Mouse (Mus musculus) ES-E14 (cell line): ENCODE results near the gene Rfc2. TPM values are rescaled to one million over a fixed set of nuclear protein-coding genes. Genes with fewer than 3 reads are reported as not detected.

ENCODE experiments used
- DNase-seq: peaks from one replicate; pipeline ENCODE4 v3.0.0-alpha.2; 2013; ENCODE audit warnings: low read depth, low spot score
- H3K27ac ChIP-seq: 2 replicates; pipeline ENCODE4 v1.5.1; 2012; ENCODE audit warnings: low read depth, mild to moderate bottlenecking, low read length, moderate library complexity, mixed read lengths; ENCODE audit not compliant: poor library complexity, insufficient read depth, severe bottlenecking
- H3K36me3 ChIP-seq: 2 replicates; pipeline ENCODE4 v1.6.1; 2012; ENCODE audit warnings: mild to moderate bottlenecking, low read length, moderate library complexity, mixed read lengths; ENCODE audit not compliant: control insufficient read depth, poor library complexity, insufficient read depth, severe bottlenecking
- H3K4me1 ChIP-seq, 2 experiments: fragments of 150-350 bp in 1 of 2; sonication (generic) in 1 of 2; 2 replicates each; pipeline ENCODE4 v1.6.1; 2012; ENCODE audit warnings: low read length in 2 of 2, mild to moderate bottlenecking in 1 of 2, mixed read lengths in 1 of 2; ENCODE audit not compliant: control insufficient read depth in 2 of 2, insufficient read depth in 2 of 2, poor library complexity in 1 of 2
- H3K4me3 ChIP-seq, 2 experiments: fragments of 150-350 bp in 1 of 2; sonication (generic) in 1 of 2; 2 replicates each; pipeline ENCODE4 v1.5.1; 2012; ENCODE audit warnings: low read length in 2 of 2, low read depth in 1 of 2, mild to moderate bottlenecking in 1 of 2, mixed read lengths in 1 of 2; ENCODE audit not compliant: insufficient read depth in 1 of 2, poor library complexity in 1 of 2, severe bottlenecking in 1 of 2
- H3K9ac ChIP-seq: 2 replicates; pipeline ENCODE4 v1.6.1; 2012; ENCODE audit warnings: low read depth, mild to moderate bottlenecking, low read length, mixed read lengths; ENCODE audit not compliant: poor library complexity, insufficient read depth, severe bottlenecking
- H3K9me3 ChIP-seq: fragments of 150-350 bp; sonication (generic); 2 replicates; pipeline ENCODE4 v1.6.1; 2012; ENCODE audit warnings: low read depth, mild to moderate bottlenecking, low read length; ENCODE audit not compliant: control insufficient read depth, insufficient read depth
- CHD2 ChIP-seq: IDR thresholded peaks from 2 replicates; pipeline ENCODE4 v1.6.1; 2014; ENCODE audit warnings: mild to moderate bottlenecking, low read depth, low read length, inconsistent platforms
- HCFC1 ChIP-seq: IDR thresholded peaks from 2 replicates; pipeline ENCODE4 v1.6.1; 2012; ENCODE audit warnings: low read length, inconsistent platforms, borderline replicate concordance; ENCODE audit not compliant: insufficient read depth
- MAFK ChIP-seq: IDR thresholded peaks from 2 replicates; pipeline ENCODE4 v1.6.1; 2014; ENCODE audit warnings: mild to moderate bottlenecking, low read depth, low read length, inconsistent platforms; ENCODE audit not compliant: insufficient read depth
- ZC3H11A ChIP-seq: IDR thresholded peaks from 2 replicates; pipeline ENCODE4 v1.6.1; 2012; ENCODE audit warnings: low read depth, mild to moderate bottlenecking, inconsistent platforms, low read length, borderline replicate concordance
- ZNF384 ChIP-seq: IDR thresholded peaks from 2 replicates; pipeline ENCODE4 v1.6.1; 2012; ENCODE audit warnings: low read depth, low read length, inconsistent platforms
- in situ Hi-C, 2 experiments: fragments of 600-800 bp; cut with MboI; formaldehyde crosslinking; loops; one replicate each; pipeline ENCODE4 v1.15.1; 2025; ENCODE audit warnings: low sequenced_read_pairs in 2 of 2, inconsistent platforms in 1 of 2; ENCODE audit not compliant: unreplicated experiment in 2 of 2
- total RNA-seq: library from RNA; depleted of rRNA; stranded (reverse); fragments of 300-350 nt; gene quantifications from 2 replicates; pipeline ENCODE4 v1.2.3, GENCODE M21; 2012

Gene Rfc2
- total RNA-seq, 1 experiment: 168 TPM

DNA sequence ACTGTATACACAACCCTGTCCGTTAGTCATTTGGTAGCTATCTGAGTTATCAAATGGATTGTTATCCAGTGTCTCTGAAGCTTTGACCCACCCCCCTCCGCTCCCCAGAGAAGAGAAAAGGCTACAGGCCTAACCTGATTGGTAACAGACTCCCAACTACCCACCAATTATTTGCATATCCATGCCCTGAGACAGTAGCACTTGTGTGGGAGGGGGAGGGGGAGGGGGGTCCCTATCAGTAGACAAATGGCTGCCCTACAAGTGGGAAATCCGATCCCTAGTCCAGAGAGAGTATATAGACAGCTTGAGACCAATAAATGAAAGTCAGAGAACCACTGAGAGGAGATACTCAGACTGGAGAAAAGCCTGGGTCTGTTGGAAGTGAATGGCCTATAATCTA, 13.1 kb upstream of the Rfc2 start:
- Histone ChIP-seq H3K4me1 (peaks cover 3 to 27% of the 10 kb centered on the region in 2 experiments; a peak in 3 of 4 replicates), H3K9ac (no peak overlapping the region; the same call in 1 of the 2 replicates), H3K36me3 (no peaks in the 10 kb centered on the region), H3K4me3 (no peak overlapping the region), H3K27ac (peak overlapping the region; percentile 54; the same call in 1 of the 2 replicates), H3K9me3 (no peaks in the 10 kb centered on the region)
- no peak for DNase-seq
- no peak for TF ChIP-seq MAFK
- no peak for TF ChIP-seq CHD2
- no peak for TF ChIP-seq ZNF384
- TF ChIP-seq ZC3H11A: no peak
- TF ChIP-seq HCFC1: no peak
- in situ Hi-C loops: no loop called here

DNA sequence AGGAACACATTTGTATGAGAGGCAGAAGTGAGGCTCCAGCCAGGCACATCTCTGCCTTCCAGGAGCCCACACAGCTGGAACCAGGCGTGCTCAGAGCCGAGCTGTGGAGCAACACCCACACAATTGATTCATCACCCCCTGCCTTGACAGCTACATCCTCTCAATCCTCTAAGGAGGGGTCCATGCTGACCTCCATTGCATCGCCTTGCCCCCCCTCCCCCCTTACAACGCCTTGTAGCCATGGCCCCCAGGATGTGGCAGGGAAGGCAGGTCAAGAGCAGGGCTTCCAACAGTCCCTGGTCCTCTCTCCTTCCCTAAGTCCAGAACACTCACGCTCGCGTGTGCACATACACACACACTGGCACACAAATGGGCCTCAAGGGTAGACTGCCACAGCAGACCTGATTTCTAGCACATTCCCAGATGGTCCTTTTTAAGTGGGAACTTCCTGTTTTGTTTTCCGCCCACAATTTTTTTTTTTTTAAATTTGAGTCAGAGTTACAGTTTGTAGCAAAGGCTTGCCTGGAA, 12.1 kb upstream of the Rfc2 start:
- no peak for DNase-seq
- in situ Hi-C loops: no loop called here
- H3K4me1 ChIP-seq: peaks cover 3 to 27% of the 10 kb centered on the region in 2 experiments; a peak in 3 of 4 replicates

DNA sequence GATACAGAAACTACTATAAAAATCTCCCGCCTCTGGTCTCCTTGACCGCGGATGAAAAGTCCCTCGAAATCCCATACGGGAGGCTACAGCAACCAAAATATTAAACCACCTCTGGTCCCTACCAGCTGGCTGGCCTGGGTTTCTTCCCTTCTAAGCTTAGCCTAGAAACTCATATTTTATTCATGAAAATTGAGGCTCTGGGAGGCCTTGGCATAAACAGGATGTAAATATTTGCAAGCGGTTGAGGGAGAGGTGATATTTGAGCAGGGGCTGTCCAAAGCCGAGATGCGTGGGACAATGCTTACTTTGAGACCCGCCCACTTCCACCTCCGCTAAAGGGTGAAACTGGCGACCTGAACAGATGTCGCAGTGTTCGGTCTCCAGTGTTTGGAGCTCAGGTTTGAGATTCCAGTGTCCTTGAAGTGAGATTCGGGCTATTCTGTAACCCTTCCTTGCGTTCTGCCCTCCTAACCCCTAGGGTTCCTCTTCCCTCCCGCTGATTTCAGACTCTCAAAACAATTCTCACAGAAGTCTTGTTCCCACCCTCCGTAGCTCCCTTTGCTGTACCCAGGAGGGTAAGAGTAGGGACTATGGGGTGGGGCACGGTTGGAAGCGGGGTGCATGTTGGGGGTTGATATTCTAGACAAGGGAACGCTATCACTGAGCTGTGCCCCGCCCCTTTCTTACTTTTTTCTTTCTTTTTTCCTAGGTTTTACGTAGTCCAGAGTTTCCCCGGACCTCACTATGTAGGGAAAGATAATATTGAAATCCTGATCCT, 9.2 kb upstream of the Rfc2 start:
- H3K4me1 ChIP-seq: peaks cover 3 to 25% of the 10 kb centered on the region in 2 experiments; a peak in 3 of 4 replicates

More for the DNA sequence above, 12.1 kb upstream of the Rfc2 start:
- H3K4me3 ChIP-seq: no peak overlapping the region
- no peak overlapping the region; the same call in 1 of the 2 replicates for H3K9ac ChIP-seq
- no peak for TF ChIP-seq ZC3H11A
- no peak for TF ChIP-seq MAFK
- TF ChIP-seq HCFC1: no peak
- TF ChIP-seq ZNF384: no peak
- TF ChIP-seq CHD2: no peak
- H3K36me3 ChIP-seq: no peaks in the 10 kb centered on the region
- H3K27ac ChIP-seq: peak overlapping the region; percentile 54; the same call in 1 of the 2 replicates
- H3K9me3 ChIP-seq: no peaks in the 10 kb centered on the region

DNA sequence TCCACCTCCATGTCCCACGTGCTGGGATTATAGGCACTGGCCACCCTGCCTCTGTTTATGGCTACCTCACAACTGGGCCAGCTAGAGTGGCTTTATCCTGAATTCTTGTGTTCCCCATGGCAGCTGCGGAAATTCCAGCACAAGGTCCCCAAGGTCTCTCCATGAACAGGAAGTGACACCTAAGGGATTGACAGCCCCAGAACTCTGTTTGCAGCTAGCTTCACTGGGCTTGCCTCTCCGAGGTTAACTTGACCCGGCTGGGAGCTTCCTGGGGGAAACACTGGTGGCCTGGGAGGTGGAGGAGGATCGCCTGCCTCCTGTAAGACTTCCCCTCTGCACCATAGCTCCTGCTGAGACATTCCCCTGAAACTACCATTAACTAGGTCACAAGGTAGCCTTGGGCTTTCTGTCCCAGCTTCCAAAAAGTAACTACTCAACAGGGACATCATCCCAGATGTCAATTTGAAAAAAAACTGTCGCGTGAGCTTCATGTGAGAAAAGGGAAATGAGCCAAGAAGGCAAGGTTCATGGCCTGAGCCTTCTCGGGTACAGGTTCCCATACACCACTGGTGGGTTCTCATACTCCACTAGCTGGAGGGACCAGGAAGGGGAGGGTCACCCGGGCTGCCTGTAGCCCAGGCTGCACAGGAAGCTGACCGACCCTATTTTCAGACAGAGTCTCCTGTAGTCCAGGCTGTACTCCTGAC, 8.5 kb upstream of the Rfc2 start:
- Histone ChIP-seq H3K4me3 (no peak overlapping the region), H3K27ac (no peak overlapping the region), H3K36me3 (no peaks in the 10 kb centered on the region), H3K9ac (no peak overlapping the region), H3K4me1 (peaks cover 3 to 21% of the 10 kb centered on the region in 2 experiments; a peak in 3 of 4 replicates), H3K9me3 (no peaks in the 10 kb centered on the region)
- TF ChIP-seq ZNF384 (no peak), HCFC1 (no peak), CHD2 (no peak), MAFK (no peak), ZC3H11A (no peak)
- DNase-seq: no peak
- in situ Hi-C loops: no loop called here

More for the DNA sequence above, 9.2 kb upstream of the Rfc2 start:
- Histone ChIP-seq H3K9ac (no peak overlapping the region), H3K36me3 (no peaks in the 10 kb centered on the region), H3K9me3 (no peaks in the 10 kb centered on the region), H3K4me3 (peak overlapping the region; percentile 26 to 56; a peak in 3 of 4 replicates), H3K27ac (no peak overlapping the region)
- DNase-seq: no peak
- TF ChIP-seq ZNF384 (no peak), CHD2 (no peak), MAFK (no peak), HCFC1 (no peak), ZC3H11A (no peak)
- in situ Hi-C loops: no loop called here
